In genomic region chr9:41345338-41345737, GRCm38 (mm10) we compare ENCODE assay signal across 20 mouse cellular contexts.
A peak's percentile ranks its signal among the peaks of the same experiment; 100 is the strongest.
DNase-seq lines count a peak whose midpoint lies in the region; ATAC-seq and TF ChIP-seq lines count a peak whose summit lies in the region.
"Had no signal": no experiment of that assay in that cellular context is flagged by ENCODE, and none has a peak within 500 bp of the region (broad histone marks: within the 10 kb centered on the region; RNA-seq: fewer than 3 reads in every experiment).

No protein-coding gene starts in this region.

- WGBS in hindbrain, embryonic 16.5 days, result 63% methylated on average over 2 of the region's 2 CpGs

- no peaks in the 10 kb centered on the region for H3K9me3 ChIP-seq in hindbrain, embryonic 16.5 days (ENCODE audit: control insufficient read depth, low read length)
- H3K9me3 ChIP-seq: heart, embryonic 10.5 days; hindbrain, embryonic 12.5 days; midbrain, embryonic 13.5 days had no signal

- H3K9ac ChIP-seq in hindbrain, embryonic 16.5 days (ENCODE audit: low read depth, low read length), result no peak overlapping the region
- H3K9ac ChIP-seq: hindbrain, embryonic 12.5 days; liver, embryonic 14.5 days; midbrain, embryonic 13.5 days had no signal

- no peak for ATAC-seq in hindbrain, embryonic 16.5 days
- ATAC-seq: intestine, postnatal 0 days; midbrain, embryonic 13.5 days had no signal

- H3K4me1 ChIP-seq in hindbrain, embryonic 16.5 days (ENCODE audit: control insufficient read depth, insufficient read depth, low read depth, low read length), result no peaks in the 10 kb centered on the region
- H3K4me1 ChIP-seq: heart, embryonic 10.5 days; hindbrain, embryonic 12.5 days; midbrain, embryonic 13.5 days had no signal

- DNase-seq in frontal cortex, postnatal 36 days (ENCODE audit: low spot score in 2 of 2), result peak; percentile 3 to 53
- no peak for DNase-seq in frontal cortex, postnatal 25 days (ENCODE audit: low spot score in 2 of 2)
- peak; percentile 70 for DNase-seq in NIH3T3 (ENCODE audit: low read depth)
- DNase-seq in brain, embryonic 14.5 days (ENCODE audit: low read depth), result peak; percentile 73
- peak; percentile 7 to 30 for DNase-seq in left cerebral cortex, postnatal 14 days (ENCODE audit: low spot score in 2 of 2)
- DNase-seq in thymus, postnatal 0 days (ENCODE audit: low spot score), result no peak
- DNase-seq in Muller cell, postnatal 12 days (ENCODE audit: inconsistent ontology term), result no peak
- DNase-seq: cerebellum, adult 11-12 months; cerebellum, postnatal 36 days; heart, postnatal 10 days; retina, postnatal 1 day; thymus, postnatal 4 days had no signal

- no peaks in the 10 kb centered on the region for H3K36me3 ChIP-seq in hindbrain, embryonic 16.5 days (ENCODE audit: control insufficient read depth, insufficient read depth, low read length)
- H3K36me3 ChIP-seq: heart, embryonic 10.5 days; hindbrain, embryonic 12.5 days; midbrain, embryonic 13.5 days had no signal

- no peak overlapping the region for H3K4me3 ChIP-seq in hindbrain, embryonic 16.5 days (ENCODE audit: low read length)
- H3K4me3 ChIP-seq: heart, embryonic 10.5 days; hindbrain, embryonic 12.5 days; layer of hippocampus, adult 2 months; midbrain, embryonic 13.5 days had no signal

- intact Hi-C loops in left cerebral cortex, postnatal 14 days (cut with DNase I), result no loop called here

- H3K4me2 ChIP-seq in hindbrain, embryonic 16.5 days (ENCODE audit: low read length), result no peak overlapping the region
- H3K4me2 ChIP-seq: hindbrain, embryonic 12.5 days; midbrain, embryonic 13.5 days had no signal

- TF ChIP-seq CTCF in brain, embryonic 14.5 days (IDR thresholded peaks at IDR 0.05; ENCODE audit: borderline replicate concordance, extremely low read depth, insufficient read depth, insufficient read length), result no peak

- no peak for TF ChIP-seq POLR2A in brain, embryonic 14.5 days (IDR thresholded peaks at IDR 0.05; ENCODE audit: borderline replicate concordance, extremely low read depth, insufficient read depth, insufficient read length, poor library complexity, severe bottlenecking)

- no peaks in the 10 kb centered on the region for H3K27me3 ChIP-seq in hindbrain, embryonic 16.5 days (replicated peaks; ENCODE audit: control insufficient read depth, insufficient read depth, low read length)
- H3K27me3 ChIP-seq: hindbrain, embryonic 12.5 days; midbrain, embryonic 13.5 days had no signal

- no peak overlapping the region for H3K27ac ChIP-seq in hindbrain, embryonic 16.5 days (ENCODE audit: low read depth, low read length)
- H3K27ac ChIP-seq: heart, embryonic 10.5 days; hindbrain, embryonic 12.5 days; kidney, postnatal 0 days; layer of hippocampus, adult 2 months; liver, embryonic 14.5 days; midbrain, embryonic 13.5 days had no signal

Comparison
In these comparisons a context has a peak if more than half of its experiments do, and no peak if none do; other contexts are left out.
1. DNase-seq: peak in frontal cortex, postnatal 36 days (2 of 2), NIH3T3 (single experiment), brain, embryonic 14.5 days (single experiment) and left cerebral cortex, postnatal 14 days (2 of 2); none in frontal cortex, postnatal 25 days (0 of 2), thymus, postnatal 0 days (single experiment) and Muller cell, postnatal 12 days (single experiment).